8 mouse cellular contexts compared by ENCODE assay signal in the genomic region with DNA sequence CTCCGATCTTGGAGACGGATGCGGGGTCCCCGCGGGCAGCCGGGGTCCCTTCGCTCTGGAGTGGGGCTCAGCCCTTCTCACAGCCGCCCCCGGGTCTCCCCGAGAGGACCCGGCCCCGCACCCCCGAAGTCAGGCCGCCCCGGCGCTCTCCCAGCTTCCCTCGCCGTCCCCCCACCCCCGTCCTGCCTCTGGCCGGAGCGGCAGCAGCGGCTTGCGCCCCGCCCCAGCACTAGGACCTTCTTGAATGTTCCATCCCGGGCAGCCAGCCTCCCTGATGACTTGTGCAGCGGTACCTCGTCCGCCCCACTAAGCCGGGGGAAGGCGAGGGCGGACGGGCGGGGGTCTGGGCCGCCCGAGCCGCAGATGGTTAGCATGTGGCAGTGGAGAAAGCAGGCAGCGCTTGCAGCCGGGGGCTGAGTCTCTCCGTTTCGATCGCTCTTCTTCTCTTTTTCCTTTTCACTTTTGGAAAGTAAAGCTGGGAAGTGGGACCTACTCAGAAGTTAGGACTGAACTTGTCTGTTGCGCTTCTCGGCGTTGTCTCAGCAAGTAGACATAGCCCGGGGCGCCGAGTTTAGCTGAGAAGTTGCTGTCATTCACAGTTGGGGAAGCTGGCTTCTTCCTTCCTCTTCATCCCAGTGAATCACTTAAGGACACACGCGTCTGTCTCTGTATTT. TPM values are rescaled to one million over a fixed set of nuclear protein-coding genes. Genes with fewer than 3 reads are reported as not detected.
A peak's percentile ranks its signal among the peaks of the same experiment; 100 is the strongest.
DNase-seq lines count a peak whose midpoint lies in the region; ATAC-seq and TF ChIP-seq lines count a peak whose summit lies in the region.

No protein-coding gene starts in this region.

- no peaks in the 10 kb centered on the region for H3K9me3 ChIP-seq in forebrain, postnatal 0 days (ENCODE audit: low read length)
- H3K9me3 ChIP-seq in intestine, embryonic 16.5 days (ENCODE audit: control insufficient read depth, low read length), result no peaks in the 10 kb centered on the region
- H3K9me3 ChIP-seq in liver, embryonic 16.5 days (replicated peaks; ENCODE audit: control insufficient read depth, low read length), result no peaks in the 10 kb centered on the region

- no peaks in the 10 kb centered on the region for H3K36me3 ChIP-seq in forebrain, postnatal 0 days (ENCODE audit: insufficient read depth)
- H3K36me3 ChIP-seq in intestine, embryonic 16.5 days (ENCODE audit: control insufficient read depth, insufficient read depth, low read length), result no peaks in the 10 kb centered on the region
- H3K36me3 ChIP-seq in liver, embryonic 16.5 days (ENCODE audit: control insufficient read depth, insufficient read depth), result no peaks in the 10 kb centered on the region

- TF ChIP-seq POLR2A in olfactory bulb, adult 2 months (IDR thresholded peaks at IDR 0.05; ENCODE audit: insufficient read depth, low read depth, low read length), result no peak

- H3K9ac ChIP-seq in forebrain, postnatal 0 days, result peak overlapping the region; percentile 78
- H3K9ac ChIP-seq in intestine, embryonic 16.5 days (ENCODE audit: low read depth, low read length), result peak overlapping the region; percentile 94
- peak overlapping the region; percentile 81 for H3K9ac ChIP-seq in liver, embryonic 16.5 days (ENCODE audit: low read depth, low read length)

- peak; percentile 60 to 66 for DNase-seq in right cerebral cortex, adult 2 months (ENCODE audit: low spot score in 2 of 2)
- DNase-seq in right cerebral cortex, postnatal 4 days, result no peak
- DNase-seq in adrenal gland, postnatal 36 days, result peak; percentile 86 to 87
- peak; percentile 71 for DNase-seq in forebrain, postnatal 0 days
- DNase-seq in thymus, postnatal 14 days, result no peak

- peak; percentile 63 for ATAC-seq in forebrain, postnatal 0 days
- peak; percentile 81 for ATAC-seq in intestine, embryonic 16.5 days
- ATAC-seq in liver, embryonic 16.5 days (ENCODE audit: low read depth), result peak; percentile 67

- H3K4me2 ChIP-seq in forebrain, postnatal 0 days (ENCODE audit: low read depth), result peak overlapping the region; percentile 78
- peak overlapping the region; percentile 62 for H3K4me2 ChIP-seq in intestine, embryonic 16.5 days (ENCODE audit: low read depth, low read length)
- H3K4me2 ChIP-seq in liver, embryonic 16.5 days (ENCODE audit: low read depth, low read length), result peak overlapping the region; percentile 81

- no peak for TF ChIP-seq CTCF in forebrain, postnatal 0 days (IDR thresholded peaks at IDR 0.05; ENCODE audit: low read depth)
- no peak; the same call in 1 of the 2 replicates for TF ChIP-seq CTCF in olfactory bulb, adult 2 months (IDR thresholded peaks at IDR 0.05; ENCODE audit: insufficient read depth, low read depth, low read length)

- 0 out of 2 replicates have a peak, but pooled peaks cover 4% of the 10 kb centered on the region for H3K4me1 ChIP-seq in forebrain, postnatal 0 days (ENCODE audit: insufficient read depth)
- peaks cover 13% of the 10 kb centered on the region; the same call in 1 of the 2 replicates for H3K4me1 ChIP-seq in intestine, embryonic 16.5 days (ENCODE audit: control insufficient read depth, insufficient read depth, low read length)
- peaks cover 8% of the 10 kb centered on the region for H3K4me1 ChIP-seq in liver, embryonic 16.5 days (ENCODE audit: control insufficient read depth, low read depth, low read length)
- H3K4me1 ChIP-seq in olfactory bulb, adult 2 months (ENCODE audit: control insufficient read depth, insufficient read depth, low read length), result no peaks in the 10 kb centered on the region

- H3K27me3 ChIP-seq in forebrain, postnatal 0 days (ENCODE audit: insufficient read depth, low read length), result no peaks in the 10 kb centered on the region
- no peaks in the 10 kb centered on the region for H3K27me3 ChIP-seq in intestine, embryonic 16.5 days (replicated peaks; ENCODE audit: control insufficient read depth, insufficient read depth, low read length)
- no peaks in the 10 kb centered on the region for H3K27me3 ChIP-seq in liver, embryonic 16.5 days (ENCODE audit: control insufficient read depth, insufficient read depth, low read depth, low read length)

- 2% methylated on average over 41 of the region's 49 CpGs for WGBS in forebrain, postnatal 0 days
- under 1% methylated on average over 36 of the region's 49 CpGs for WGBS in intestine, embryonic 16.5 days
- under 1% methylated on average over 47 of the region's 49 CpGs for WGBS in liver, embryonic 16.5 days (ENCODE audit: insufficient replicate concordance)
- WGBS in olfactory bulb, adult 2 months, result 1% methylated on average over 49 of the region's 49 CpGs

- peak overlapping the region; percentile 95 for H3K4me3 ChIP-seq in forebrain, postnatal 0 days (ENCODE audit: low read depth, low read length)
- H3K4me3 ChIP-seq in intestine, embryonic 16.5 days (ENCODE audit: low read length), result peak overlapping the region; percentile 76
- peak overlapping the region; percentile 74 for H3K4me3 ChIP-seq in liver, embryonic 16.5 days (ENCODE audit: low read depth, low read length)
- H3K4me3 ChIP-seq in olfactory bulb, adult 2 months (ENCODE audit: insufficient read depth, low read depth, low read length), result peak overlapping the region; percentile 95

- H3K27ac ChIP-seq in forebrain, postnatal 0 days (ENCODE audit: low read depth, low read length), result peak overlapping the region; percentile 88
- peak overlapping the region; percentile 96 for H3K27ac ChIP-seq in intestine, embryonic 16.5 days (ENCODE audit: low read length)
- H3K27ac ChIP-seq in liver, embryonic 16.5 days (ENCODE audit: low read length), result peak overlapping the region; percentile 82
- H3K27ac ChIP-seq in olfactory bulb, adult 2 months (ENCODE audit: insufficient read depth, low read depth, low read length), result peak overlapping the region; percentile 89

RNA-seq across cellular contexts. Expression of gene P4ha1, which starts 0.5 kb away (rescaled TPM):
- 10 to 100 TPM; 31.1 to 73.6 TPM for total RNA-seq in adrenal gland, postnatal 36 days (2021)
- total RNA-seq in forebrain, postnatal 0 days (2014; rRNA removed), result 26.7 and 29.3 TPM in 2 replicates
- 12.4 and 13.4 TPM in 2 replicates for polyA plus RNA-seq in forebrain, postnatal 0 days (2015; fragmentation: Nextera tagmentation; extraction: Ambion mirVana)
- 66.0 and 69.4 TPM in 2 replicates for polyA plus RNA-seq in intestine, embryonic 16.5 days (2015; fragmentation: Nextera tagmentation; extraction: Ambion mirVana)
- polyA plus RNA-seq in liver, embryonic 16.5 days (2015; fragmentation: Nextera tagmentation; extraction: Ambion mirVana), result 14.9 and 15.0 TPM in 2 replicates
- not detected in 2 replicates for polyA plus RNA-seq in olfactory bulb, adult 2 months (2012; ENCODE audit: insufficient read depth, insufficient read length, low replicate concordance, missing spikeins)

Comparison
In these comparisons a context has a peak if more than half of its experiments do, and no peak if none do; other contexts are left out.
1. DNase-seq: peak in right cerebral cortex, adult 2 months (2 of 2), adrenal gland, postnatal 36 days (2 of 2) and forebrain, postnatal 0 days (single experiment); none in right cerebral cortex, postnatal 4 days (single experiment) and thymus, postnatal 14 days (single experiment).
2. Peak in every context shown above with its lines, with median percentiles within 50 percentile points of each other: ATAC-seq, H3K27ac ChIP-seq, H3K4me2 ChIP-seq, H3K4me3 ChIP-seq and H3K9ac ChIP-seq.